ENCODE assay signal across 20 mouse cellular contexts in the genomic region with DNA sequence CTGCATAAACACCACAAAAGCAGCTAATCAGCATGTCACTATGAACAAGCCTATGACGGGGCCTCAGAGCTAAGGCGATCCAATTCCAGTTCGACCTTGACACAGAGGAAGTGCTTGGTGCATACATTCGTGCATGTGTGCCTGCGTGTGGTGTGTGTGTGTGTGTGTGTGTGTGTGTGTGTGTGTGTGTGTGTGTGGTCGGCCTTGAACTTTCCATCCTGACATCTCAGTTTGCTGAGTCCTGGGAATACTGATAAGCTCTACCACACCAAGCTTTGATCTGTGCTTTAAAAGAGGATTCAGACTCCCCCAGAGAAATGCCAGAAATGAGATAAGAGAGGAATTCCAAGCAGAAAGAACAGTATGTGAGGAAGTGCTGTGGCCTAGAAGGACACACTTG.
DNase-seq lines count a peak whose midpoint lies in the region; ATAC-seq and TF ChIP-seq lines count a peak whose summit lies in the region.
"Had no signal": no experiment of that assay in that cellular context is flagged by ENCODE, and none has a peak within 500 bp of the region (broad histone marks: within the 10 kb centered on the region; RNA-seq: fewer than 3 reads in every experiment).

No protein-coding gene starts in this region.

- H3K27me3 ChIP-seq in heart, embryonic 10.5 days (ENCODE audit: insufficient read depth, poor library complexity, severe bottlenecking), result no peaks in the 10 kb centered on the region
- no peaks in the 10 kb centered on the region for H3K27me3 ChIP-seq in heart, adult 2 months (ENCODE audit: control insufficient read depth, insufficient read depth, low read length)
- H3K27me3 ChIP-seq in lung, embryonic 14.5 days (ENCODE audit: insufficient read depth, low read length), result no peaks in the 10 kb centered on the region
- H3K27me3 ChIP-seq in small intestine, adult 2 months (ENCODE audit: control insufficient read depth, insufficient read depth, low read length), result no peaks in the 10 kb centered on the region
- H3K27me3 ChIP-seq: forebrain, embryonic 15.5 days; heart, embryonic 15.5 days; neural tube, embryonic 13.5 days had no signal

- H3K36me3 ChIP-seq in heart, embryonic 10.5 days, result no peaks in the 10 kb centered on the region
- no peaks in the 10 kb centered on the region for H3K36me3 ChIP-seq in heart, adult 2 months (ENCODE audit: control insufficient read depth, insufficient read depth, low read length)
- H3K36me3 ChIP-seq in lung, embryonic 14.5 days (ENCODE audit: insufficient read depth), result no peaks in the 10 kb centered on the region
- H3K36me3 ChIP-seq in small intestine, adult 2 months (ENCODE audit: control insufficient read depth, insufficient read depth, low read length), result no peaks in the 10 kb centered on the region
- H3K36me3 ChIP-seq: embryonic facial prominence, embryonic 10.5 days; forebrain, embryonic 15.5 days; heart, embryonic 15.5 days; neural tube, embryonic 13.5 days had no signal

- no peak overlapping the region for H3K9ac ChIP-seq in heart, adult 2 months (ENCODE audit: low read depth, low read length)
- H3K9ac ChIP-seq in lung, embryonic 14.5 days, result no peak overlapping the region
- H3K9ac ChIP-seq: forebrain, embryonic 15.5 days; heart, embryonic 15.5 days; hindbrain, embryonic 14.5 days; liver, embryonic 14.5 days; neural tube, embryonic 13.5 days had no signal

- no peak for TF ChIP-seq CTCF in heart, adult 2 months (IDR thresholded peaks at IDR 0.05)
- TF ChIP-seq CTCF in lung, embryonic 14.5 days (IDR thresholded peaks at IDR 0.05; ENCODE audit: low read depth), result no peak
- no peak for TF ChIP-seq CTCF in small intestine, adult 2 months (IDR thresholded peaks at IDR 0.05; ENCODE audit: extremely low read depth, insufficient read length, insufficient replicate concordance, low read depth, low read length)

- no peak overlapping the region for H3K4me2 ChIP-seq in lung, embryonic 14.5 days
- H3K4me2 ChIP-seq: forebrain, embryonic 15.5 days; heart, embryonic 15.5 days; hindbrain, embryonic 14.5 days; neural tube, embryonic 13.5 days had no signal

- peaks cover 32% of the 10 kb centered on the region for H3K4me1 ChIP-seq in heart, embryonic 10.5 days
- H3K4me1 ChIP-seq in heart, adult 2 months (ENCODE audit: control insufficient read depth, insufficient read depth, low read length), result no peaks in the 10 kb centered on the region
- no peaks in the 10 kb centered on the region for H3K4me1 ChIP-seq in lung, embryonic 14.5 days (ENCODE audit: insufficient read depth)
- peaks cover 17% of the 10 kb centered on the region; the same call in 1 of the 2 replicates for H3K4me1 ChIP-seq in small intestine, adult 2 months (ENCODE audit: control insufficient read depth, insufficient read depth, insufficient read length, low read length)
- H3K4me1 ChIP-seq: forebrain, embryonic 15.5 days; neural tube, embryonic 13.5 days had no signal

- 19% methylated on average over 6 of the region's 6 CpGs for WGBS in heart, embryonic 10.5 days
- WGBS in heart, adult 2 months, result 26% methylated on average over 6 of the region's 6 CpGs
- WGBS in lung, embryonic 14.5 days, result 20% methylated on average over 6 of the region's 6 CpGs
- 24% methylated on average over 6 of the region's 6 CpGs for WGBS in small intestine, adult 2 months

- peak; percentile 66; the same call in 1 of the 2 replicates for ATAC-seq in lung, embryonic 14.5 days (ENCODE audit: insufficient read depth)
- ATAC-seq: forebrain, embryonic 15.5 days had no signal

- H3K9me3 ChIP-seq in heart, embryonic 10.5 days, result no peaks in the 10 kb centered on the region
- H3K9me3 ChIP-seq in lung, embryonic 14.5 days (ENCODE audit: low read depth, low read length), result no peaks in the 10 kb centered on the region
- H3K9me3 ChIP-seq: embryonic facial prominence, embryonic 10.5 days; forebrain, embryonic 15.5 days; heart, embryonic 15.5 days; neural tube, embryonic 13.5 days had no signal

- peak overlapping the region; percentile 23; the same call in 1 of the 2 replicates for H3K4me3 ChIP-seq in heart, embryonic 10.5 days
- no peak overlapping the region for H3K4me3 ChIP-seq in heart, adult 2 months
- H3K4me3 ChIP-seq in lung, embryonic 14.5 days (ENCODE audit: low read depth, low read length), result no peak overlapping the region
- H3K4me3 ChIP-seq in small intestine, adult 2 months (ENCODE audit: low read depth, low read length), result no peak overlapping the region
- H3K4me3 ChIP-seq: embryonic facial prominence, embryonic 10.5 days; erythroblast, embryonic 14.5 days; forebrain, embryonic 15.5 days; gastrocnemius, adult 2 months; heart, embryonic 15.5 days; neural tube, embryonic 13.5 days had no signal

- no peak for TF ChIP-seq POLR2A in heart, adult 2 months (IDR thresholded peaks at IDR 0.05; ENCODE audit: insufficient read depth, low read depth, low read length)
- TF ChIP-seq POLR2A in small intestine, adult 2 months (IDR thresholded peaks at IDR 0.05; ENCODE audit: low read depth, low read length), result no peak

- intact Hi-C loops in heart, adult 2 months (cut with DNase I), result no loop called here

- H3K79me2 ChIP-seq in heart, adult 2 months (replicated peaks; ENCODE audit: control insufficient read depth, insufficient read depth, low read length), result no peaks in the 10 kb centered on the region

- H3K27ac ChIP-seq in heart, embryonic 10.5 days, result peak overlapping the region; percentile 70
- H3K27ac ChIP-seq in heart, adult 2 months, result no peak overlapping the region
- H3K27ac ChIP-seq in lung, embryonic 14.5 days (ENCODE audit: low read depth), result no peak overlapping the region
- H3K27ac ChIP-seq in small intestine, adult 2 months (ENCODE audit: insufficient read depth, low read depth, low read length), result peak overlapping the region; percentile 38; the same call in 1 of the 2 replicates
- H3K27ac ChIP-seq: embryonic facial prominence, embryonic 10.5 days; forebrain, embryonic 15.5 days; gastrocnemius, adult 2 months; heart, embryonic 15.5 days; hindbrain, embryonic 14.5 days; liver, embryonic 14.5 days; neural tube, embryonic 13.5 days had no signal

- peak; percentile 83 for DNase-seq in heart, embryonic 10.5 days (ENCODE audit: low spot score)
- no peak for DNase-seq in heart, adult 2 months
- peak; percentile 34 for DNase-seq in lung, embryonic 14.5 days
- no peak for DNase-seq in lung, postnatal 36 days
- peak; percentile 19 for DNase-seq in adrenal gland, postnatal 25 days
- DNase-seq in MN1 (ENCODE audit: low spot score), result no peak
- DNase-seq in spleen, adult 12 weeks (ENCODE audit: low spot score), result no peak
- DNase-seq: B cell, adult 2 months; cerebellum, postnatal 25 days; gastrocnemius, adult 2 months; kidney, adult 2 months; left cerebral cortex, postnatal 4 days had no signal

- TF ChIP-seq EP300 in heart, adult 2 months (IDR thresholded peaks at IDR 0.05; ENCODE audit: insufficient read depth, low read depth, low read length), result no peak

Comparison
In these comparisons a context has a peak if more than half of its experiments do, and no peak if none do; other contexts are left out.
1. DNase-seq: peak in heart, embryonic 10.5 days (single experiment), lung, embryonic 14.5 days (single experiment) and adrenal gland, postnatal 25 days (single experiment); none in heart, adult 2 months (0 of 2), lung, postnatal 36 days (single experiment), MN1 (single experiment) and spleen, adult 12 weeks (single experiment).
2. H3K27ac ChIP-seq: peak in heart, embryonic 10.5 days (single experiment) and small intestine, adult 2 months (single experiment); none in heart, adult 2 months (single experiment) and lung, embryonic 14.5 days (single experiment).